Mouse (Mus musculus): ENCODE measurements around the gene Helq. TPM values are rescaled to one million over a fixed set of nuclear protein-coding genes. Genes with fewer than 3 reads are reported as not detected.

Helq gene
- polyA plus RNA-seq, 1 experiment = 14.8 TPM

GRCm38 (mm10) chr5:100819568-100820480 is 21.4 kb upstream of the Helq start:
- no peak for TF ChIP-seq GATA1 (IDR thresholded peaks at IDR 0.05; ENCODE audit: low read length)

- no peak for TF ChIP-seq GATA1 (IDR thresholded peaks at IDR 0.05; ENCODE audit: low read length)
Measured at GRCm38 (mm10) chr5:100818341-100818740, 19.9 kb upstream of the Helq start.

- TF ChIP-seq GATA1 (IDR thresholded peaks at IDR 0.05; ENCODE audit: low read length) = no peak
Measured at GRCm38 (mm10) chr5:100794084-100794483, 4.3 kb downstream of the Helq start.

GRCm38 (mm10) chr5:100792261-100792660 is 6.1 kb downstream of the Helq start:
- TF ChIP-seq GATA1 (IDR thresholded peaks at IDR 0.05; ENCODE audit: low read length) = no peak

GRCm38 (mm10) chr5:100787527-100787926 is 10.9 kb downstream of the Helq start:
- TF ChIP-seq GATA1 (IDR thresholded peaks at IDR 0.05; ENCODE audit: low read length) = no peak

GRCm38 (mm10) chr5:100779002-100779401 is 19.4 kb downstream of the Helq start:
- TF ChIP-seq GATA1 (IDR thresholded peaks at IDR 0.05; ENCODE audit: low read length) = no peak

- TF ChIP-seq GATA1 (IDR thresholded peaks at IDR 0.05; ENCODE audit: low read length) = no peak
Measured at GRCm38 (mm10) chr5:100776900-100777299, 21.5 kb downstream of the Helq start.

- TF ChIP-seq GATA1 (IDR thresholded peaks at IDR 0.05; ENCODE audit: low read length) = no peak
Measured at GRCm38 (mm10) chr5:100775778-100776404, 22.5 kb downstream of the Helq start.

GRCm38 (mm10) chr5:100771575-100771974 is 26.8 kb downstream of the Helq start:
- no peak for TF ChIP-seq GATA1 (IDR thresholded peaks at IDR 0.05; ENCODE audit: low read length)

- no peak for TF ChIP-seq GATA1 (IDR thresholded peaks at IDR 0.05; ENCODE audit: low read length)
Measured at GRCm38 (mm10) chr5:100766026-100766425, 32.4 kb downstream of the Helq start.

- no peak for TF ChIP-seq GATA1 (IDR thresholded peaks at IDR 0.05; ENCODE audit: low read length)
Measured at GRCm38 (mm10) chr5:100761736-100762135, 36.7 kb downstream of the Helq start.

GRCm38 (mm10) chr5:100760049-100760663 is 38.2 kb downstream of the Helq start:
- no peak for TF ChIP-seq GATA1 (IDR thresholded peaks at IDR 0.05; ENCODE audit: low read length)

GRCm38 (mm10) chr5:100758121-100758520 is 40.3 kb downstream of the Helq start:
- TF ChIP-seq GATA1 (IDR thresholded peaks at IDR 0.05; ENCODE audit: low read length) = no peak

- TF ChIP-seq GATA1 (IDR thresholded peaks at IDR 0.05; ENCODE audit: low read length) = peak; percentile 28
Measured at GRCm38 (mm10) chr5:100753407-100753806, 45.0 kb downstream of the Helq start.

GRCm38 (mm10) chr5:100751655-100752054 is 46.7 kb downstream of the Helq start:
- no peak for TF ChIP-seq GATA1 (IDR thresholded peaks at IDR 0.05; ENCODE audit: low read length)

GRCm38 (mm10) chr5:100750617-100751255 is 47.7 kb downstream of the Helq start:
- no peak for TF ChIP-seq GATA1 (IDR thresholded peaks at IDR 0.05; ENCODE audit: low read length)

All from G1E-ER4 (cell line).